Mouse (Mus musculus): ENCODE measurements around the gene Naa15. TPM values are rescaled to one million over a fixed set of nuclear protein-coding genes. Genes with fewer than 3 reads are reported as not detected.
"Not testable (repeated sequence)": the region's sequence is repeated elsewhere in the genome, so short reads cannot be mapped to it uniquely, and the experiment has no call there.

Gene Naa15
- polyA plus RNA-seq, 1 experiment from 2014 or later = 48.5 TPM

DNA sequence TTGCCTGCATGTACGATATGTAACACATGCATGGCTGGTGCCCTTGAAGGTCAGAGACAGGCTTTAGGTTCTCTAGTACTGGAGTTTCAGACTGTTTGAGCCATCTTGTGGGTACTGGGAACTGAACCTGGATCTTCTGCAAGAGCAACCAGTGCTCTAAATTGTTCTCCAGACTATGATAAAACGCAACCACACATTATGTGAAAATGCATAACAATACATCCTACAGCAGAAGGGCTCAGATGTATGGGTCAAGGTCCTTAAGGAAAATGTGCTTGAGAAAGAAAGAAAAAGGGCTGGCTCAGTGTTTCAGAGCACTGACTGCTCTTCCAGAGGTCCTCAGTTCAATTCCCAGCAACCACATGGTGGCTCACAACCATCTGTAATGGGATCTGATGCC, 21.3 kb upstream of the Naa15 start:
- no peak for DNase-seq (ENCODE audit: low spot score)

DNA sequence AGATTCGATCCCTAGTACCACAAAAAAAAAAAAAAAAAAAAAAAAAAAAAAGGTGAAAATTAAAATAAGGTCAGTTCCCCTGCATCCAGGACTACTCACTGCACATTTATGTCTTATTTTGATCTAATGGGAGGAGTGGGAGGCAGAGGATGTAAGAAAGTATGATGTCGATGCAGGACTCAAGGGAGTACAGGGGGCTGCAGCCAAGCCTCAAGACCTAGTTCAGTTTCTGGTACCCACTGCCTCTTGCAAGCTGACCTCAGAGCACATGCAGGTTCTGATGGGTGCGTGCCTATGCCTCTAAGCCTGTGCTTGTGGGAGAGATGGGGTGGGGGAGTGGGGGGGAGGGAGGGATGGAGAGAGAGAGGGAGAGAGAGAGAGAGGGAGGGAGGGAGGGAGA, 20.1 kb upstream of the Naa15 start:
- DNase-seq (ENCODE audit: low spot score) = no peak

DNA sequence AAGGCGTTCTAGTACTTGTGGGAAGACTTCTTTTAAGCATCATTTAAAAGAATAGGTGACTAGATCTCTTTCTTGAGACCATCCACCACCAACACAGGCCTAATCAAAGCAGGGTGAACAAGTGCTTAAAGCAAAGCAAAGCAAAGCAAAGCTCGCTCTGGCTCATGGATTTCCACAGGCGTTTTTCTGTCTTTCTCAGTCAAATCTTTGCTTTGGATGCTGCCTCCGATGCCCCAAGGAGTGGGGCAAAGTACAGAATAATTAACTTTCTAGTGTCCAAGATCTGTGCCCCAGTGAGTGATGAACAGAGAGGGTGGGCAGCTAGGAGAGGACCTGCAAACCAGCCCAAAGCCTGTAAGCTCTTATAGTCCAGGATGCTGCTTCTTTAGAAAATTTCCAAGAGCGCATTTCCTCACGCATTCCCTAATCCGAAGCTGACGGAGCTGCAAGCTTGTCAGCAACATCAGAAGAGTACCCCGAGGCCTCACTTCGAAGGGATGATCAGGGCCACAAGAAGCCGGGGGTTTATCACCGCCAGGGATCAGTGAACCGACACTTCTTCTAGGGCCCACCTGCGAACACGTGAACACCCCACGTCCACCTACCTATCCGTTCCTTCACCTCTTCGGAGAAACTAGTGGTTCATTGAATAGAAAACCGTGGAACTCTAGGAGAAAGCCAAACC, 19.3 kb upstream of the Naa15 start:
- DNase-seq (ENCODE audit: low spot score) = no peak

DNA sequence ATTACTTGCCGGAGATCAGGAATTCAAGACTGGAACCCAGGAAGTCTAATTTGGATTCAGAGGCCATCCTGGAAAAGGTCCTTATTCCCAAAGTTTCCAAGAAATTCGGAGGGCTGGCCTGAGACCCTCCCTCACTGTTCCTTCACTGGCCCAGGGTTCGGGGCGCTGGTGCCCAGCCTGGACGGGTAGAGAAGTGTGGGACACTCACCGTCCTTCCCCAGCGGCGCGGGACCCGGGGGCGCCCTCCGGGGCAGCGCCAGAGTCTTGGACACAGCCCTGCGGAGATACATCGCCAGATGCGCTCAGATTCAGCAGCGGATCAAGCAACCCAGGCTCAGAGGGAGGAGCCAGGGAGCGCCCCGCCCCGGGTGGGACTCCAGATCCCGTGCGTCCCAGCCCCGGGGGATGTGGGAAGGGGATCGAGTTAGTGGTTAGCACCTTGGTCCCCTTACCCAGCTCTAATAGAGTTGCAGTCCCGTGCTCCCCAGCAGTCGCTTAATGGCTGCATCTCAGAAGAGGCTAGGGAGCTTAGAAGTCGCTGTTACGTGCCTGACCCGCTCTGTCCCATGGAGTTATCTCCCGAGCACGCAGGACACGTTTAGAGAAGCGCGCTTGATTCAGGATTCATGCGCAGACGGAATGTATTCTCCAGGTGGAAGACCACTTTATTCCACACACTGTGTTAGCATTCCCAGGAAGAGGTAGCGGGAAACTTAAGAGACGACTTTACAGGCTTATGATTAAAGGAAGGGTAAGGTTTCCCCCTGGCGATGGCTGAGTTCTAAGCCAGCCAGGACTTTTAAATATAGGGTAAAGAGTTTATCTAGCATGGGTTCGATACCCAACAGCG, 18.5 kb upstream of the Naa15 start, which contains the start of gene Mgarp:
Gene Mgarp (minus strand): TSS at position 520 of the 850 bp plus-strand sequence.
- DNase-seq (ENCODE audit: low spot score) = peak; percentile 63

DNA sequence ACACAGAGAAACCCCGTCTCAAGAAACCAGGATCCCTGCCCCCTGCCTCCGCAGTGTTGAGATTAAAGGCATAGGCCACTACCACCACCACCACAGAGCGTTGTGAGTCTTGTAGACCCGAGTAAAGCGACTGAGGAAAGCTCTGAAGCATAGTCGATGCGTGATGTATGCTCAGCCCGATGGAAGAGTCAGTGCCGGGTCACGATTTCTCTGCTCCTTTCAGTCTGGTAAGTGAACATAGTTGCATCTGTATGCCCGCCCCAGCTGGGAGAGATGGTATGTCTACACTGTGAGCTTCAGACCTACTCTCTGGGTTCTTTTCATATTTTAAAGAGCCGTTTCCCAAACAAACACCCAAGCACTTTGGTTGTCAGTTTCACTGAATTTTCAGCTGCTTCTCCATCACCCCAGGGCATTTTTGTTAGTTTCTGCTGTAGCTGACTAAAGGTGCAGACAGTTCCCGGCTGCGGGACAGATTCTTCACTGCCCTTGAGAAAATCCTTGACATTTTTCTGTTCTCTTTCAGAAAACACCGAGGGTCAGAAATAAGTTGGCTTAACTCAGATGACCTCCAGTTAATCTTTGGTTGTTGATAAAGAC, 17.1 kb upstream of the Naa15 start:
- no peak for DNase-seq (ENCODE audit: low spot score)

DNA sequence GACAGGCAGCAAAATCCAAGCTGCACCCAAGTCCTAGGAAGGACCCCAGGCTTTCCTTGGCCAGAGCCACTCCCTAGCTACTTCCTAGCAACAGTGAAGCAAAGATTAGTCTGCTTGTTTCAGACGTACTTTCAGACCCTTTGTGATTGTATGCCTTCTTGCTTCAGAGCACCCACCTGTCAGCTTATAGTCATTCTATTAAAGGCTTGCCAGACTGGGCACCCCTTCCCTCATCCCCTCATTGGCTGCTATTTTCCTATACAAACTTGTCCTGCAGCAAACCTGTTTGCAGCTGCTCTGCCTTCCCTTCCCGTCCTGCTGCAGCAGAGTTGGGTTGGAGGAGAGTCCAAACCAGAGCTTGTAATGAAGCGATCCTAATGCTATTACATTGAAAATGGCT, 16.3 kb upstream of the Naa15 start:
- no peak for DNase-seq (ENCODE audit: low spot score)

DNA sequence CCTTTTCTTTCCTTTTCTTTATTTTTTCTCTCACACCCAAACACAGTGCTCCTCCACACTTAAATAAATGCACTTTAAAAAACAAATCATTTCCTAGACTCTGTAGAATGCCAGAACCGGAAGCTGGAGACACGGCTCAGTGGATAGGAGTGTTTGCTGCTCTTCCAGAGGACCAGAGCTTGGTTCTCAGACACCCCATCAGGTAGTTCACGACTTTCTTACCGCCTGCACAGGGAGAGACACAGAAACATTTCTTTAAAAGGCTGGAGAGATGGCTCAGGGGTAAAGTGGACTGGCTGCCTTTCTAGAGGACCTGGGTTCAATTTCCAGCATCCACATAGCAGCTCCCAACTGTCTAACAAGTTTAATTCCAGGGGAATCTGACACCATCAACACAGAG, 15.4 kb upstream of the Naa15 start:
- no peak for DNase-seq (ENCODE audit: low spot score)

DNA sequence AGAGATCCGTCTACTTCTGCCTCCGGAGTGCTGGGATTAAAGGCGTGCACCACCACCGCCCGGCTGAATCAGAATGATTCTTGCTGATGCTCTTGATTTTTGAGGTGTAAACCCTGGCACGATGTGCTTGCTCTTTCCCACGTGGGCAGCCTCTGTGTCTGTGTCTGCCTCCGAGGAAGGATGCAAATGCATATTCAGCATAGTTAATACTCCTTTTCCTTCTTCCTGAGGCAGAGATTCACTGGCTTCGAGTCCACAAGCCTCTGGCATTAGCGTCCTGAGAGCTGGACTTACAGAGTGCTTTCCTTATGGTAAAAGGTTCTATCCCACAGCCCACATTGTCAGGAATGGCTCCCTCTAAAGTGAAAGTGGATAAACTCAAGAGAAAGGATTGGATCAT, 14.3 kb upstream of the Naa15 start:
- no peak for DNase-seq (ENCODE audit: low spot score)

DNA sequence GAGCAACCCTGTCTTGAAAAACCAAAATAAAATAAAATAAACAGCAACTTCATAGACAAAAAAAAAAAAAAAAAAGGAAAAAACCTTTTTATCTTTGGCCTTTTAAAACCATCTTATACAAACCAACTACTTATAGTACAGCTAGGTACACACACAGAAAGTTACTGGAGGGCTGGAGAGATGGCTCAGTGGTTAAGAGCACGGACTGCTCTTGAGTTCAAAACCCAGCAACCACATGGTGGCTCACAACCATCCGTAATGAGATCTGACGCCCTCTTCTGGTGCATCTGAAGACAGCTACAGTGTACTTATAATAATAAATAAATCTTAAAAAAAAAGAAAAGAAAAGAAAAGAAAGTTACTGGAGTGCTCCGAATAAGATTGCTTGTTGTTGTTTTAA, 12.9 kb upstream of the Naa15 start:
- DNase-seq (ENCODE audit: low spot score) = not testable (repeated sequence)

DNA sequence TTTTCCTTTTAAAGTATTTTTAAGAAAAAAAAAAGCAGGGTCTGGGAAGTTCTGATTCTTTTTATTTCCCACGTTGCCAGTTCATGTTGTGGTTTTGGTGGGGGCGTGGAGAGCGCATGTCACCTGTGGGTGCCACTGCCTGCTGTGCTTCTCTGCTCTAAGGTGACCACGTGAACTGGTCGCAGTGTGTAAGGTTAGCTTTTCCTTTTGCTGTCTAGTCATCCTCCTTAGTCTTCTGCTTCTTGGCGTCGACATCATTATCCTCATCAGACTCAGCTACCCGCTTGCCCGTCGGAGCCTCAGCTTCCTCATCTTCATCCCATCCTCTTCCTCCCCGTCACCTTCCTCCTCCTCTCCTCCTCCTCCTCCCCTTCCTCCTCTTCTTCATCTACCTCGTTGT, 12.3 kb upstream of the Naa15 start:
- no peak for DNase-seq (ENCODE audit: low spot score)

DNA sequence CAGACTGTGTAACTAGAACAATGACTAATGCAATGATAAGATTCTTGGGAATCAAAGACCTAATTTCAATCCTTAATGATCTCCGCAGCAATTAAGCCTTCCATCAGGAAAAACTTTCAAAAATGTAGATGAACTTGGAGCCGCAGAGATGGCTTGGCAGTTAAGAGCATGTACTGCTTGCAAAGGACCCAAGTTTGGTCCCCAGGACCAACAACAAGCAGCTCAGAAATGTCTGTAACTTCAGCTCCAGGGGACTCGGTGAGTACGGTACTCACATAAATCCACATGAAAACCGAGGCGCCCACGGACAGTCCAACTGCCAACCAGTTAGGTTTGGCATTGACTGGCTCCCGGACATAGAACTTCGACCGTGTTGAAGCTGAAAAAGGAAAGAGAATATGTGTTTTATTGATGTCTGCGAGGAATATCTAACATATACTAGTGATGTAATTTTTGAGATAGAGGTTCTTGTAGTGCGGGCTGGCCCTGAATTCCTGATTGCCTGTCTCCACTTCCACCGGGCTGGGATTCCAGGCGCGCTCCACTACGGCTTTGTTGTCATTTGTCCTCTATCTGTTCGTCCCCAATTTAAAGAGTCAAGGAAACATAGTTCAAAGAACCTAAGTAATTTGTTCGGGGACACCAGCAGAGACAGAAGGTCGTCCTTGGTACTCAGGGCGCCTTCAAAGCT, 6.9 kb upstream of the Naa15 start:
- DNase-seq (ENCODE audit: low spot score) = no peak

DNA sequence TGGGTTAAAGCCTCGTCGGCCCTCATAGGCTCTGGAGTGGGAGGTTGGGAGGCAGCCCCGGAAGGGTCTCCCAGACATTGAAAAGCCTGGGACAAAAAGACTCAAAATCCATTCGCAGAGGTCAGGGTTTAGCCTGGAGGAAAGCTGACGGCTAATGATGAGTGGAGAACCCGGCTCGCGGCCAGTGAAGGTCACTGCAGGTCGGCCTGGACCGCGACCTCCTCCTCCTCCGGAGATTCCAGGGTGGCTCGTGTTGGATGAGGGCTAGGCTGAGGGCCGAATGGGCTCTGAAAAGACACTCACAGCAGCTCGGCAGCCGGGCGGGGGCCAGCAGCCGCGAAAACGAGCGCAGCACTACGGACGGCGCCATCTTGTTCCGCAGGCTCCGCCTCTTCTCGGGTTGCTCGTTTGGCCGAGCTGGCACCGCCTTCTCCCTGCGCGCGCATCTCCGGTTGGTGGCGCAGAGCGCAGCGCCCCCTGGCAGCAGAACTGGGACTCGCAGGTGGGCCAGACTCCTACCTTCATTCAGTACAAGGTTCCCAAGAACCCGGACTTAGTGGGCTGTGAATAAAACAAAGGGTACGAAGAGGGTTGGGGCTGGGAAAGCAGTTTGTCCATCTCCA, 6.3 kb upstream of the Naa15 start, which contains the start of gene Ndufc1:
Gene Ndufc1 (minus strand): TSS at position 428 of the 623 bp plus-strand sequence.
- peak; percentile 95 for DNase-seq (ENCODE audit: low spot score)

DNA sequence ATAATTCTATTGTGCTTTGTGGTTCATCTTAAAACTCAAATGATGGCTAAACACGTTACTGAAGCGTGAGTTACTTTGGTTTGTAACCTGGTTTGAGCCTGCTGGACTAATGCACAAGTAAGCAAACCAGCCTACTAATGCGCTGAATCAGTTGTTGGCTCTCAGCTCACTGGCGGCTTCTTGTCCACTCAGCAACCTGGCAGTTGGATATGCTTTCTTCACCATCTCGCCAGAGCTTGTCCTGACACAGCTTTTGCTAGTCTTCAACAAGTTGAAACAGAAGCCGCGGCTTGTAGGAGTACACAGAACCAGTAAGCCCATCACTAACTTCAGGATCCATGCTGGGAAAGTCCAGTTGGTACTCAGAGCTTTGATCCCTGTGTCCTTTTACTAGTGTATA, 2.5 kb upstream of the Naa15 start:
- no peak for DNase-seq (ENCODE audit: low spot score)

DNA sequence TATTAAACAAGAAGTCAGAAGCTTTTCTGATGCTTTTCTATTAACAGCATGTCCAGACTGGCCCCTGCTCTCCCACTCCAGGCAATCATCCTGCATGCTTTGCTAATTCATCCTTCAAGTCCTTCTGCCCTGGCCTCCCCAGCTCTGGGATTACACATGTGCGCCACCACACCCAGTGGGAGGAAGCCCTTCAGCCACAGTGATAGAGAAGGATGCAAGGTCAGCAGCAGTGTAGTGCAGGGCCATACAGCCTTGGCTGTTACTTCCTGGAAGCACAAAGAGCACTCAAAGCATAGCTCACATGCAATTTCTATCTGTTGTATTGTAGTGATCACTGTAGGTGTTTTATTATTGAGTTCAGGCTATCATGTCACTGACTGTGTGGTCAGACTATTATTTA, 1.7 kb upstream of the Naa15 start:
- DNase-seq (ENCODE audit: low spot score) = no peak

DNA sequence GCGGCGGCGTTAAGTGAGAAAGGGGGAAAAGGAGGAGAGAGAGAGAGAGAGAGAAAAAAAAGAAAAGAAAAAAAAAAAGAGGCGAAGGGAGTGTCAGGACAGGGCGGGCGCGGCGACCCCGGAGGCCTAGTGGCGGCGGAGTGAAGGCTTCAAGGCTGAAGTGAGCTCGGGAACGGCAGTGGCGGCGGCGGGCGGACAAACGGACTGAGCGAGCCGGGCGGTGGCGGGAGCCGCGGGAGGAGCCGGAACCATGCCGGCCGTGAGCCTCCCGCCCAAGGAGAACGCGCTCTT, 1.1 kb downstream of the Naa15 start:
- no peak for DNase-seq (ENCODE audit: low spot score)

DNA sequence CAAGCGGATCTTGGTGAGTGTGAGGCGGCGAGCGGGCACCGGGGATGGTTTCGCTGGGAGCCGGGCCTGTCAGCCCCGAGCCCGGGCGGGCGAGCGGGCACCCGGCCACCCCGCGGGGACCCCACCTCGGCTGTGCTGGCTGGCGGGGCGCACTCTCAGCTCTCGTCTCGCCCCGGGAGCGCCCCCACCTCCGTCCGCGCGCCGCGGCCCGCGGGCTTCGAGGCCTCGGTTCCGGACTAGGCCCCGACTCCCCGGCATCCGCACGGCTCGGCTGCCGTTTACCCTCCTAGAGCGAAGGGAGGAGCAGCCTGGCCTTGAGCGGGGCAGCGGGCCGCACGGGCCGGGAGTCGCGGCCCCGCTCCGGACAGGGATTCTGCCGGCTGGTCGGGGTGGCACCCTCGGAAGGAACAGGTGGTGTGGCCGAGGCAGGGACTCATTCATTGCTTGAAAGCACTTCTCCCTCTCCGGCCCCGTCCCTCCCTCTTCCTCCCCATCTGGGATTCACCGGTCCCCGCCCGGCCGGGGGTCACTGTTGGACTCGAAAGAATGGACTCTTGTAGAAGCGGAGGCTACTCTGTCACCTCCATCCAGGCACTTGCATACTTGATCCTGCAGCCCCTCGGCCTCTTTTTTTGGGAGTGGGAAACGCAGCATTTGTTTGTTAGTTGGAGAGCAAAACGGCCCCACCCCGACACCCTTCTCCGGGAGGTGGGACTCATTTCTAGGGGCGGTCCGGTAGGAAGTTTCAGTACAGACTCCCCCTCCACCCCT, 1.6 kb downstream of the Naa15 start:
- peak; percentile 65 for DNase-seq (ENCODE audit: low spot score)

DNA sequence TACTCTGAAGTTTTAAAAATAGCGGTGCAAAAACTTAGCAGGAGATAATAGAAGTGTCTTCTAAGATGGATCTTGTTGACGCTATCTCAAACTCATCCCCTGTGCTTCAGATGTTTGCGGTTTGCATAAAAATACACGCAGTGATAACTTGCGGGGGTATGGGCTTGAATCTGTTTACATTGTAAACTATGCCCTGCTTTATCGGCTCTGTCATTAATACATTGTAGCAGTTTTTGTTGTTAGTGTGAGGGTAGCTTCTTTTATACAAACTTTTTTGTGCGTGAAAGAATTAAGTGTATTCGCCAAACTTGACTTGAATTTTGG, 2.1 kb downstream of the Naa15 start:
- no peak for DNase-seq (ENCODE audit: low spot score)

DNA sequence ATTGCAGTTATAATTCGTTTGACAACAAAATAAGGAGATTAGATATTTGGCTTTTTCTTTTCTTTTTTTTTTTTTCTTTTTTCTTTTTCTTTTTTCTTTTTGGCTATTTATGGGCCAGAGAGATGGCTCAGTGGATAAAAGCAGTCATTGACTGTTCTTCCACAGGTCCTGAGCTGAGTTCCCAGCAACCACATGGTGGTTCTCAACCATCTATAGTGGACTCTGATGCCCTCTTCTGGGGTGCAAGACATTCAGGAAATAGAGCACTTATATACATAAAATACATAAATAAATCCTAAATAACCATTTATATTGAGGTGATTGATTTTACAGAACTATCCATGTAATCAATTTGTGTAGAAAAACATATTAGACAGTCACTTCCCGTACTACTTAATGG, 2.5 kb downstream of the Naa15 start:
- no peak for DNase-seq (ENCODE audit: low spot score)

DNA sequence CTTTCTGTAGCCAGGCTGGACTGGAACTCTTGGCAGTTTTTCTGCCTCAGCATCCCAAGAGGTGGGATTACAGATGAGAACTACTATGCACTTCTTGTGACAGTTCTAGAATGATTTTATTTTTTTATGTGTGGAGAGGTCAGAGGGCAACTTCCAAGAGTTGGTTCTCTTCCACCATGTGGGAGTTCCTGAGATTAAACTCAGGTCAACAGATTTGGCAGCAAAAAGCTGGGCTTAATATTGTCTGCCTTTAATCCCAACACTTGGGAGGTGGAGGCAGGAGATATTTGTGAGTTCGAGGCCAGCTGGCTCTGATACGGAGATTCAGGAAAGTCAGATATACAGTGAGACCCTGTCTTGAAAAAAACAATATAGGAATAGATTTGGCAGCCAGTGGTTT, 3.0 kb downstream of the Naa15 start:
- no peak for DNase-seq (ENCODE audit: low spot score)

DNA sequence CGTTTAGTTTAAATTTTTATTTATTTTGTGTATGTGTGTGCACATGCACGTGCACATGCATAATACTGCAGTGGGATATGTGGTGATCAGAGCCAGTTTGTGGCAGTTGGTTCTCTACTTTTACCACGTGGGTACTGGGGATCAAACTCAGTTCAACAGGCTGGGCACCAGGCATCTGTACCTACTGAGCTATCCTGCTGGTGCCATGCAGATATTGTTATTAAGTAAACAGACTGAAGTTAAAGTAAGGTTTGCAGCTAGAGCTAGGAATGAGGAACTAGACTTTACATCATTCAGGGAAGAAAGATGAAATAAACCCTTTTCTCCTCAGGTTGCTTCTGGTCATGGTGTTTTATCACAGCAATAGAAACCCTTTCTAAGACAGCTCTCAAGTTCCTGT, 7.0 kb downstream of the Naa15 start:
- no peak for DNase-seq (ENCODE audit: low spot score)

DNA sequence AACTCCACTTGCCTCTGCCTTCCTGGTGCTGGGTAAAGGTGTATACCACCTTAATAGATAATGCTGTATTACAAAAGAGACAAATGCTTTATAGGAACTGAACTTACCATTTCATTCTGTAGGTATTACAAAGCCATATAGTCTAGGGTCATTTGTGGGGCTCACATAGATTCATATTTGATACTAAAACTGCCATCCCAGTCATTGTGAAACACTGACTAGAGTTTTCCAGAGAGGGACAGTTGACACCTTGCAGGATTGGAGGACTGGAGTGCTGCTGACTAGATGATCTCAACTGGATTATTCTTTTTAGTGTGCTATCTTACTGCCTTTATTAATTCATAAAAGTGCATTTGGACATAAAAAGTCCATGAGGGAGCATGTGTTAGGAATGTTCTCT, 10.4 kb downstream of the Naa15 start:
- DNase-seq (ENCODE audit: low spot score) = no peak

Measured in thymus, postnatal 0 days (tissue).